Mouse (Mus musculus) E14TG2a.4 (cell line): ENCODE results near the gene Wfdc5.

ENCODE experiments used
- H3K27me3 ChIP-seq: 2 replicates; pipeline ENCODE4 v1.6.1; 2014; ENCODE audit warnings: low read length, control low read depth; ENCODE audit not compliant: insufficient read depth
- H3K36me3 ChIP-seq: 2 replicates; pipeline ENCODE4 v1.6.1; 2014; ENCODE audit warnings: low read length, control low read depth; ENCODE audit not compliant: insufficient read depth
- H3K4me1 ChIP-seq: replicated peaks from 2 replicates; pipeline ENCODE4 v1.6.1; 2014; ENCODE audit warnings: low read depth, low read length, control low read depth
- H3K4me3 ChIP-seq: replicated peaks from 2 replicates; pipeline ENCODE4 v1.5.1; 2014; ENCODE audit warnings: mild to moderate bottlenecking, low read length
- H3K9me3 ChIP-seq: 2 replicates; pipeline ENCODE4 v1.6.1; 2014; ENCODE audit warnings: low read length, control low read depth
- CTCF ChIP-seq: conservative IDR thresholded peaks from 2 replicates; pipeline ENCODE4 v1.5.1; 2014; ENCODE audit warnings: low read length
- NANOG ChIP-seq: IDR thresholded peaks from 2 replicates; pipeline ENCODE4 v1.6.1; 2014; ENCODE audit warnings: borderline replicate concordance, low read length, mixed read lengths
- POU5F1 ChIP-seq: IDR thresholded peaks from 2 replicates; pipeline ENCODE4 v1.6.1; 2014; ENCODE audit warnings: low read length, borderline replicate concordance

The Wfdc5 gene

GRCm38 (mm10) chr2:164199626-164200327 lies 17.2 kb upstream of the Wfdc5 start, which contains the start of gene Wfdc15a:
Gene Wfdc15a, minus strand, starts transcription at chr2:164200130.
- H3K27me3 ChIP-seq, result no peaks in the 10 kb centered on the region
- no peak within 1 kb of the TSS for H3K4me3 ChIP-seq
- no peaks in the 10 kb centered on the region for H3K36me3 ChIP-seq
- TF ChIP-seq POU5F1, result no peak
- no peak for TF ChIP-seq NANOG
- TF ChIP-seq CTCF, result no peak
- peaks cover 9% of the 10 kb centered on the region for H3K9me3 ChIP-seq
- peaks cover 4% of the 10 kb centered on the region; the same call in 1 of the 2 replicates for H3K4me1 ChIP-seq

- no peaks in the 10 kb centered on the region for H3K36me3 ChIP-seq
- H3K4me1 ChIP-seq, result peaks cover 4% of the 10 kb centered on the region; the same call in 1 of the 2 replicates
- no peak overlapping the region for H3K4me3 ChIP-seq
- no peak for TF ChIP-seq NANOG
- no peak for TF ChIP-seq POU5F1
- TF ChIP-seq CTCF, result no peak
- H3K27me3 ChIP-seq, result no peaks in the 10 kb centered on the region
- H3K9me3 ChIP-seq, result peaks cover 10% of the 10 kb centered on the region
Measured at GRCm38 (mm10) chr2:164196700-164196990, 14.1 kb upstream of the Wfdc5 start.

- TF ChIP-seq POU5F1 (no peak), NANOG (no peak), CTCF (no peak)
- peaks cover 15% of the 10 kb centered on the region for H3K9me3 ChIP-seq
- H3K4me1 ChIP-seq, result peaks cover 4% of the 10 kb centered on the region; the same call in 1 of the 2 replicates
- H3K27me3 ChIP-seq, result no peaks in the 10 kb centered on the region
- no peaks in the 10 kb centered on the region for H3K36me3 ChIP-seq
- H3K4me3 ChIP-seq, result no peak overlapping the region
Measured at GRCm38 (mm10) chr2:164195971-164196699, 13.6 kb upstream of the Wfdc5 start.

- no peak overlapping the region for H3K4me3 ChIP-seq
- no peaks in the 10 kb centered on the region for H3K36me3 ChIP-seq
- H3K4me1 ChIP-seq, result peaks cover 4% of the 10 kb centered on the region; the same call in 1 of the 2 replicates
- H3K9me3 ChIP-seq, result peaks cover 18% of the 10 kb centered on the region
- no peak for TF ChIP-seq POU5F1
- no peak for TF ChIP-seq CTCF
- no peak for TF ChIP-seq NANOG
- no peaks in the 10 kb centered on the region for H3K27me3 ChIP-seq
Measured at GRCm38 (mm10) chr2:164194959-164195630, 12.6 kb upstream of the Wfdc5 start.

- no peak overlapping the region for H3K4me3 ChIP-seq
- TF ChIP-seq POU5F1 (no peak), NANOG (no peak), CTCF (no peak)
- H3K27me3 ChIP-seq, result no peaks in the 10 kb centered on the region
- H3K4me1 ChIP-seq, result no peaks in the 10 kb centered on the region
- no peaks in the 10 kb centered on the region for H3K36me3 ChIP-seq
- H3K9me3 ChIP-seq, result peaks cover 23% of the 10 kb centered on the region
Measured at GRCm38 (mm10) chr2:164192279-164192678, 9.7 kb upstream of the Wfdc5 start.

GRCm38 (mm10) chr2:164190576-164190975 lies 8.0 kb upstream of the Wfdc5 start, which contains the start of gene Wfdc12:
Gene Wfdc12, minus strand, starts transcription at chr2:164190608.
- Histone ChIP-seq H3K27me3 (no peaks in the 10 kb centered on the region), H3K4me1 (no peaks in the 10 kb centered on the region), H3K9me3 (peaks cover 23% of the 10 kb centered on the region), H3K36me3 (no peaks in the 10 kb centered on the region), H3K4me3 (no peak within 1 kb of the TSS)
- no peak for TF ChIP-seq POU5F1
- no peak for TF ChIP-seq NANOG
- TF ChIP-seq CTCF, result no peak

GRCm38 (mm10) chr2:164188722-164189121 lies 6.2 kb upstream of the Wfdc5 start:
- H3K36me3 ChIP-seq, result no peaks in the 10 kb centered on the region
- H3K4me3 ChIP-seq, result no peak overlapping the region
- H3K9me3 ChIP-seq, result peaks cover 23% of the 10 kb centered on the region
- peaks cover 11% of the 10 kb centered on the region for H3K4me1 ChIP-seq
- TF ChIP-seq POU5F1 (no peak), NANOG (no peak), CTCF (no peak)
- peaks cover under 1% of the 10 kb centered on the region; the same call in 1 of the 2 replicates for H3K27me3 ChIP-seq

- TF ChIP-seq CTCF (no peak), POU5F1 (no peak), NANOG (no peak)
- Histone ChIP-seq H3K36me3 (no peaks in the 10 kb centered on the region), H3K4me1 (peaks cover 12% of the 10 kb centered on the region), H3K4me3 (no peak overlapping the region), H3K27me3 (peaks cover 10% of the 10 kb centered on the region), H3K9me3 (no peaks in the 10 kb centered on the region)
Measured at GRCm38 (mm10) chr2:164184145-164184719, 1.7 kb upstream of the Wfdc5 start.
